Mouse (Mus musculus) lung, embryonic 14.5 days (tissue): Measurements from ENCODE around the gene Slc25a29. TPM values are rescaled to one million over a fixed set of nuclear protein-coding genes. Genes with fewer than 3 reads are reported as not detected.

Source experiments
- ATAC-seq: fragments of 200-750 bp; cut with Nextera tagmentation; 2 replicates; pipeline ENCODE4 v1.8.0; 2017; ENCODE audit warnings: mild to moderate bottlenecking, moderate TSS enrichment, moderate library complexity; ENCODE audit not compliant: insufficient read depth
- DNase-seq: peaks from one replicate; pipeline ENCODE4 v3.0.0-alpha.2; 2015
- H3K27ac ChIP-seq: fragments of 300-500 bp; sonication (generic); 2 replicates; pipeline ENCODE4 v1.5.1; 2014; ENCODE audit warnings: low read depth, mild to moderate bottlenecking, moderate library complexity
- H3K27me3 ChIP-seq: fragments of 300-500 bp; sonication (generic); 2 replicates; pipeline ENCODE4 v1.6.1; 2014; ENCODE audit warnings: low read length, control low read depth; ENCODE audit not compliant: insufficient read depth
- H3K36me3 ChIP-seq: fragments of 300-500 bp; sonication (generic); 2 replicates; pipeline ENCODE4 v1.6.1; 2014; ENCODE audit warnings: control low read depth; ENCODE audit not compliant: insufficient read depth
- H3K4me1 ChIP-seq: fragments of 300-500 bp; sonication (generic); 2 replicates; pipeline ENCODE4 v1.6.1; 2014; ENCODE audit warnings: antibody characterized with exemption, control low read depth; ENCODE audit not compliant: insufficient read depth
- H3K4me2 ChIP-seq: fragments of 300-500 bp; sonication (generic); 2 replicates; pipeline ENCODE4 v1.6.1; 2014; ENCODE audit warnings: mild to moderate bottlenecking
- H3K4me3 ChIP-seq: fragments of 300-500 bp; sonication (generic); 2 replicates; pipeline ENCODE4 v1.5.1; 2014; ENCODE audit warnings: low read depth, low read length
- H3K9ac ChIP-seq: fragments of 300-500 bp; sonication (generic); 2 replicates; pipeline ENCODE4 v1.6.1; 2014
- H3K9me3 ChIP-seq: fragments of 300-500 bp; sonication (generic); 2 replicates; pipeline ENCODE4 v1.6.1; 2016; ENCODE audit warnings: low read depth, low read length, control low read depth
- CTCF ChIP-seq: IDR thresholded peaks from 2 replicates; pipeline ENCODE4 v1.5.1; 2016; ENCODE audit warnings: antibody characterized with exemption, low read depth
- WGBS: fragments of 180-500 bp; shearing (Covaris S2); extraction: QIAGEN DNeasy Blood & Tissue Kit; methylation state at CpG from one replicate; pipeline ENCODE4 v1.1.7; 2014; 5-methylcytosine and 5-hydroxymethylcytosine counted together
- polyA plus RNA-seq: library from polyadenylated mRNA; unstranded; fragments of >200 nt; fragmentation: Nextera tagmentation; extraction: Ambion mirVana; gene quantifications from 2 replicates; pipeline ENCODE4 v1.2.1, GENCODE M21; 2014

The Slc25a29 gene
- 8.7 and 9.0 TPM in 2 replicates for polyA plus RNA-seq

DNA sequence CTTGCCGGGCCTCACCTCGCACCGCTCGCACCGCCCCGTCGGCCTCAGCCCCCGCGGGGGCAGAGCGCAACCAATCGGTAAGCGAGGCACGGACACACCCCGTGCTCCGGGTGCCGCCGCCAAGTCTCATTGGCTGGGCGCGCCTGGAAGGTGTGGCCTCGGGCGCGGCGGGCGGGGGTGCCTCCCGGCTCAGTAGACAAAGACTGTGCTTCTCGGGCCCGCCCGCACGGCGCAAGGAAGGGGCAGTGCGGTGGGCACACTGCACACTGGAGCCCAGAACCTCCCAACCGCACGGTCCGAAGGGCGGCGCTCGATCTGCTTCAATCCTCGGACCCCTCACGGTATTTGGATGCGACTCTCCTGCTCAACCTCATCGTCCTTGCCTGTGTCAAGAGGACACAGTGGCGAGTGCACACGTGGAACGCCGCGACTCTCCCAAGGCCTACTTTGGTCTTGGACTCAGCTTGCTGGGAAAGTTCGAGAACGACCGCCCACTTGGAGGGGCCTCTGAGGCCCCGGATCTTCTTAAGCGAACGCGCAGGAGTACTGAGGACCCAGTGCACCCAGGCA, at the start of gene Slc25a29, which contains the start of gene Slc25a47:
TSS of gene Slc25a29 (minus strand) at position 44 of the 570 bp plus-strand sequence.
TSS of gene Slc25a47 (plus strand) at position 207 of the 570 bp plus-strand sequence.
- Histone ChIP-seq H3K4me1 (peaks cover 23% of the 10 kb centered on the region), H3K27ac (peak within 1 kb of the TSS; percentile 92), H3K4me2 (peak within 1 kb of the TSS; percentile 98), H3K4me3 (peak within 1 kb of the TSS; percentile 70), H3K36me3 (peaks cover 18% of the 10 kb centered on the region), H3K9me3 (no peaks in the 10 kb centered on the region), H3K9ac (peak within 1 kb of the TSS; percentile 88), H3K27me3 (no peaks in the 10 kb centered on the region)
- DNase-seq, result peak; percentile 98
- WGBS, result under 1% methylated on average over 53 of the region's 53 CpGs
- peak; percentile 25; the same call in 1 of the 2 replicates for TF ChIP-seq CTCF
- ATAC-seq, result peak; percentile 99

DNA sequence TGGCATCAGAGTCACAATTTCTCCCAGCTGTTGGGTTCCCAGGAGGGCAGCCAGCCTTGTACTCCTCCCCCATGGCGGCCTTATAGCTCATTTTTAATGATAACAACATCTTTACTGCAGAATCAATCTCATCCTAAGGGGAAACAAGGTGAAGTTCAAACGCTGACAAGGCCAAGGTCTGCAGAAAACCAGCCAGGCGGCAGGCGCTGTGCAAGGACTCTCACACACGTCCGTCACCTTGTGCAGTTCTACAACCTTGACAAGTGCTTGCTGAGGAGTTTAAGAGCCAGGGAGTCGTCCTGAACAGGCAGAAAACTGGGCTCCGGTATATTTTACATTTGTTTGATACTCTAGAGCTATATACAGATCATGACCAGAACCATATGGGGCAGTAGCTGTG, 47.1 kb upstream of the Slc25a29 start:
- 83% methylated on average over 8 of the region's 8 CpGs for WGBS
- Histone ChIP-seq H3K27me3 (no peaks in the 10 kb centered on the region), H3K36me3 (peaks cover 87% of the 10 kb centered on the region)

DNA sequence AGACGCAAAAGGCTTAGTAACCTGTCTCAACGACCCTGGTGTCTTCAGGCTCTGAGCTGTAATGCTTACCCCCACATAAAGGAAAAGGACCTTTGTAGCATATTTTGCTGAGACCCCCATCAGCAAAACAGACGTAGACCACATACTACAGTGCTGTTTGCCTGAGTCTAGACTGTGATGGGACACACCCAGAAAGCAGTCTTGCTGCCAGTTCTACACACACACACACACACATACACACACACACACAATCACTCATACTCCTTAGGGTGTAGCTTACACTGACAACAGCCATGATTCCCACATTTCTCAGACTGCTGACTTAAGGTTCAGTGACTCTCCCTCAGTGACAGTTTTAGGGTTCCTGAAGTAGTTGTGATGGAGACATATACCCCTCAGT, 45.5 kb upstream of the Slc25a29 start:
- Histone ChIP-seq H3K27me3 (no peaks in the 10 kb centered on the region), H3K4me2 (no peak overlapping the region), H3K9me3 (no peaks in the 10 kb centered on the region), H3K4me1 (no peaks in the 10 kb centered on the region), H3K27ac (no peak overlapping the region), H3K9ac (no peak overlapping the region), H3K36me3 (peaks cover 74% of the 10 kb centered on the region), H3K4me3 (no peak overlapping the region)
- ATAC-seq (no peak), DNase-seq (no peak)
- no peak for TF ChIP-seq CTCF
- WGBS, result 75% methylated on average over 3 of the region's 3 CpGs

More for the DNA sequence above, 47.1 kb upstream of the Slc25a29 start:
- Histone ChIP-seq H3K9me3 (no peaks in the 10 kb centered on the region), H3K4me3 (no peak overlapping the region), H3K27ac (no peak overlapping the region), H3K4me1 (no peaks in the 10 kb centered on the region), H3K4me2 (no peak overlapping the region), H3K9ac (no peak overlapping the region)
- ATAC-seq (no peak), DNase-seq (no peak)
- no peak for TF ChIP-seq CTCF

DNA sequence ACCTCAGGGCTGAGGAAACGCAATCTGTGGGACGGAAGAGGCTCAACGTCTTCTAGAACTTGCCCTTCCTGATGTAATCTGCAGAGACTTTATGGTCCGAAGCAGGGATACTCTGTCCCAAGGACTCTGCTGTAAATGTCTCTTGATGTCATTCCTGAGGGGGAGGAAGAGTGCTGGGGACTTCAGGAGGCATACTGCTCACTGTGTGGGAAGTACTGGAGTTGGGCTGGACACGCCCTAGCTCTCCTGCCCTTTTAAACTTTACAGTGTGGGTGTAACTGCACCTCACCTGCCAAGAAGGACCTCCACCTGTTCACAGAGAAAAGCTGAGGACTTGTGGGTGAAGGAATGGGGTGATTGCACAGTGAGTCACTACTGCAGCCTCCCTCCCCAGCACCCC, 44.9 kb upstream of the Slc25a29 start:
- no peak for ATAC-seq
- no peaks in the 10 kb centered on the region for H3K27me3 ChIP-seq
- H3K27ac ChIP-seq, result no peak overlapping the region
- H3K36me3 ChIP-seq, result peaks cover 71% of the 10 kb centered on the region
- no peak for TF ChIP-seq CTCF
- H3K4me1 ChIP-seq, result no peaks in the 10 kb centered on the region
- DNase-seq, result no peak
- no peak overlapping the region for H3K9ac ChIP-seq
- 96% methylated on average over 5 of the region's 5 CpGs for whole genome bisulfite sequencing
- H3K4me3 ChIP-seq, result no peak overlapping the region
- no peaks in the 10 kb centered on the region for H3K9me3 ChIP-seq
- no peak overlapping the region for H3K4me2 ChIP-seq

DNA sequence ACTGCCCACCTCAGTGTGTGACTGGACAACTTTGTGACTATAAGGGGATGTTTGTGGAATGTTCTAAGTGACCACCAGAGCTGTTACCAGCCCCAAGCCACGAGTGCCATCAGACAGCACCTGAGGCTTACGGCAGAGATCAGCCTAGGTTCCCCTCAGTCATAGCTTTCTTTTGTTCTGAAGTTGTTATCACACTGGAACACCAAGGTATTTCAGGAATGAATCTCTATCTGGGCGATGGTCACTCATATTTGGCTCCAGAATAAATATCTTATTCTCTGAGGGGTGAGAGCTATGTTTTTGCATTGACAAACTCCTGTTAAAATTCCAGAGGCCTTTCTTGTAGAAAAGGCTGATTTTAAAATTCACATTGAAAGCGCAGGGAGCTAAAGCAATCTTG, 43.5 kb upstream of the Slc25a29 start:
- Histone ChIP-seq H3K4me1 (no peaks in the 10 kb centered on the region), H3K27ac (no peak overlapping the region), H3K9ac (no peak overlapping the region), H3K4me3 (no peak overlapping the region), H3K9me3 (no peaks in the 10 kb centered on the region), H3K4me2 (no peak overlapping the region), H3K27me3 (no peaks in the 10 kb centered on the region), H3K36me3 (peaks cover 72% of the 10 kb centered on the region)
- no peak for TF ChIP-seq CTCF
- DNase-seq (no peak), ATAC-seq (no peak)
- 85% methylated on average over 4 of the region's 4 CpGs for WGBS

DNA sequence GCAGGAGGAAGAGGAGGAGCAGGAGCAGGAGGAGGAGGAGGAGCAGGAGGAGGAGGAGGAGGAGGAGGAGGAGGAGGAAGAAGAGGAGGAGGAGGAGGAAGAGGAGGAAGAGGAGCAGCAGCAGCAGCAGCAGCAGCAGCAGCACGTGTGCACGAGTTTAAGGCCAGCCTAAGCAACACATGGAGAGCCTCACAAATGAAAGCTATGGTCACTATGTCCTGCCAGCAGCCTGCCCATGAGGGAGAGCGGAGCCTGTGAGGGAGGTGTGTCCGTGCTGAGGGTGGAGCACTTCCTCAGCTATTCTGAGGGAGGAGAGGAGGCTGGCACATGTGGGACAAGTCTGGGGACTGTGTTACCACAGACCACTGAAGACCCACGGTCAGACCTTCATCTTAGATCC, 37.4 kb upstream of the Slc25a29 start:
- no peak overlapping the region for H3K4me3 ChIP-seq
- no peaks in the 10 kb centered on the region for H3K27me3 ChIP-seq
- H3K9me3 ChIP-seq, result no peaks in the 10 kb centered on the region
- no peak overlapping the region for H3K9ac ChIP-seq
- no peak overlapping the region for H3K27ac ChIP-seq
- no peak for TF ChIP-seq CTCF
- no peak overlapping the region for H3K4me2 ChIP-seq
- ATAC-seq (no peak), DNase-seq (no peak)
- WGBS, result 68% methylated on average over 5 of the region's 5 CpGs
- peaks cover 64% of the 10 kb centered on the region for H3K36me3 ChIP-seq
- no peaks in the 10 kb centered on the region for H3K4me1 ChIP-seq

DNA sequence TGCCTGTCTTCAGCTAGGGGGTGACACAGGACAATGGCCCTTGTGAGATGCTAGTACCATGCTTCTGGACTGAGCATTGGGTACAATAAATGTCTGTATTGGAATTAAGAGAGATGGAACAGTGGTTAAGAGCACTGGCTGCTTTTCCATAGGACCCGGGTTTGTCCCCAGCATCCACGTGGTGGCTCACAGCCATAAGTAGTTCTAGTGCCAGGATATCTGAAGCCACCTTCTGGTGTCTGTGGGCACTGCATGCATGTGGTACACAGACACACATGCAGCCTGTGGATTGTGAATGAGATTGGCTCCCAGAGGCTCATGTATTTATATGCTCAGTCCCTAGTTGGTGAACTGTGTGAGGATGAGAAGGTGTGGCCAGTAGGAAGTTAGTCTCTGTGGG, 33.9 kb upstream of the Slc25a29 start:
- 84% methylated on average over 2 of the region's 2 CpGs for whole genome bisulfite sequencing
- peak; percentile 49 for TF ChIP-seq CTCF
- peak; percentile 53 for DNase-seq
- Histone ChIP-seq H3K4me2 (no peak overlapping the region), H3K36me3 (peaks cover 81% of the 10 kb centered on the region), H3K27me3 (no peaks in the 10 kb centered on the region), H3K4me1 (no peaks in the 10 kb centered on the region), H3K9me3 (no peaks in the 10 kb centered on the region), H3K27ac (no peak overlapping the region), H3K4me3 (no peak overlapping the region), H3K9ac (no peak overlapping the region)
- ATAC-seq, result no peak
